Comparison of ENCODE assay signal across 22 mouse cellular contexts in genomic region chr16:72976849-72977576, GRCm38 (mm10).
A peak's percentile ranks its signal among the peaks of the same experiment; 100 is the strongest.
DNase-seq lines count a peak whose midpoint lies in the region; ATAC-seq and TF ChIP-seq lines count a peak whose summit lies in the region.
"Had no signal": no experiment of that assay in that cellular context is flagged by ENCODE, and none has a peak within 500 bp of the region (broad histone marks: within the 10 kb centered on the region; RNA-seq: fewer than 3 reads in every experiment).

No protein-coding gene starts in this region.

- H3K4me1 ChIP-seq in forebrain, embryonic 12.5 days = peaks cover 6% of the 10 kb centered on the region; the same call in 1 of the 2 replicates
- 0 out of 2 replicates have a peak, but pooled peaks cover 2% of the 10 kb centered on the region for H3K4me1 ChIP-seq in forebrain, embryonic 16.5 days (replicated peaks; ENCODE audit: control insufficient read depth, insufficient read depth, low read length)
- H3K4me1 ChIP-seq in hindbrain, embryonic 13.5 days (replicated peaks) = peaks cover 12% of the 10 kb centered on the region
- H3K4me1 ChIP-seq in midbrain, embryonic 15.5 days = peaks cover 13% of the 10 kb centered on the region
- no peaks in the 10 kb centered on the region for H3K4me1 ChIP-seq in cerebellum, adult 2 months (ENCODE audit: control insufficient read depth, insufficient read depth, low read length)
- H3K4me1 ChIP-seq: megakaryocyte, embryonic 14.5 days had no signal

- no peaks in the 10 kb centered on the region for H3K9me3 ChIP-seq in forebrain, embryonic 12.5 days
- H3K9me3 ChIP-seq in forebrain, embryonic 16.5 days (ENCODE audit: control insufficient read depth, low read length) = no peaks in the 10 kb centered on the region
- H3K9me3 ChIP-seq in hindbrain, embryonic 13.5 days = no peaks in the 10 kb centered on the region
- no peaks in the 10 kb centered on the region for H3K9me3 ChIP-seq in midbrain, embryonic 15.5 days

- H3K27ac ChIP-seq in forebrain, embryonic 12.5 days = no peak overlapping the region
- no peak overlapping the region for H3K27ac ChIP-seq in forebrain, embryonic 16.5 days (ENCODE audit: low read length)
- H3K27ac ChIP-seq in hindbrain, embryonic 13.5 days = no peak overlapping the region
- H3K27ac ChIP-seq in midbrain, embryonic 15.5 days = no peak overlapping the region
- H3K27ac ChIP-seq in cerebellum, adult 2 months (ENCODE audit: insufficient read depth, low read length) = no peak overlapping the region
- H3K27ac ChIP-seq: stomach, postnatal 0 days had no signal

- no peak for TF ChIP-seq CTCF in cerebellum, adult 2 months (IDR thresholded peaks at IDR 0.05; ENCODE audit: borderline replicate concordance, insufficient read depth, low read depth, low read length)

- peak; percentile 42 for DNase-seq in embryo, embryonic 11 days
- no peak for DNase-seq in thymus, postnatal 10 days (ENCODE audit: low spot score in 2 of 2)
- DNase-seq in spleen, adult 12 weeks (ENCODE audit: low spot score) = no peak
- no peak for DNase-seq in cerebellum, adult 2 months
- DNase-seq: adrenal gland, postnatal 25 days; cerebellum, postnatal 25 days; gastrocnemius, postnatal 10 days; heart, postnatal 14 days; kidney, postnatal 4 days; left cerebral cortex, postnatal 4 days; right cerebral cortex, adult 18-20 months; thymus, postnatal 36 days had no signal

- H3K27me3 ChIP-seq in forebrain, embryonic 12.5 days = peaks cover 4% of the 10 kb centered on the region; the same call in 1 of the 2 replicates
- H3K27me3 ChIP-seq in forebrain, embryonic 16.5 days (replicated peaks; ENCODE audit: control insufficient read depth, insufficient read depth, low read length) = no peaks in the 10 kb centered on the region
- no peaks in the 10 kb centered on the region for H3K27me3 ChIP-seq in hindbrain, embryonic 13.5 days
- no peaks in the 10 kb centered on the region for H3K27me3 ChIP-seq in midbrain, embryonic 15.5 days (replicated peaks)
- H3K27me3 ChIP-seq in cerebellum, adult 2 months (ENCODE audit: control insufficient read depth, insufficient read depth, low read length) = no peaks in the 10 kb centered on the region
- H3K27me3 ChIP-seq: CH12.LX; megakaryocyte, embryonic 14.5 days had no signal

- 0 out of 2 replicates have a peak, but pooled peaks have one; percentile 28 for ATAC-seq in forebrain, embryonic 12.5 days (ENCODE audit: low FRiP score)
- ATAC-seq in forebrain, embryonic 16.5 days = no peak
- peak; percentile 74 for ATAC-seq in hindbrain, embryonic 13.5 days (ENCODE audit: low FRiP score)
- peak; percentile 20; the same call in 1 of the 2 replicates for ATAC-seq in midbrain, embryonic 15.5 days (replicated peaks)
- ATAC-seq: intestine, embryonic 16.5 days had no signal

- H3K36me3 ChIP-seq in forebrain, embryonic 12.5 days (replicated peaks) = 0 out of 2 replicates have a peak, but pooled peaks cover under 1% of the 10 kb centered on the region
- 0 out of 2 replicates have a peak, but pooled peaks cover 3% of the 10 kb centered on the region for H3K36me3 ChIP-seq in forebrain, embryonic 16.5 days (ENCODE audit: control insufficient read depth, insufficient read depth)
- H3K36me3 ChIP-seq in hindbrain, embryonic 13.5 days = peaks cover 5% of the 10 kb centered on the region
- H3K36me3 ChIP-seq in midbrain, embryonic 15.5 days (replicated peaks) = no peaks in the 10 kb centered on the region

- no peak for TF ChIP-seq POLR2A in cerebellum, adult 2 months (IDR thresholded peaks at IDR 0.05; ENCODE audit: borderline replicate concordance, insufficient read depth, low read length)

- no peak overlapping the region for H3K4me3 ChIP-seq in forebrain, embryonic 12.5 days (replicated peaks)
- H3K4me3 ChIP-seq in forebrain, embryonic 16.5 days (replicated peaks; ENCODE audit: low read length) = no peak overlapping the region
- H3K4me3 ChIP-seq in hindbrain, embryonic 13.5 days = no peak overlapping the region; the same call in 1 of the 2 replicates
- no peak overlapping the region for H3K4me3 ChIP-seq in midbrain, embryonic 15.5 days
- no peak overlapping the region for H3K4me3 ChIP-seq in cerebellum, adult 2 months (replicated peaks; ENCODE audit: insufficient read depth, low read depth, low read length)
- H3K4me3 ChIP-seq: erythroblast, embryonic 14.5 days; megakaryocyte, embryonic 14.5 days had no signal

- H3K9ac ChIP-seq in forebrain, embryonic 12.5 days = no peak overlapping the region
- no peak overlapping the region for H3K9ac ChIP-seq in forebrain, embryonic 16.5 days (replicated peaks; ENCODE audit: low read depth, low read length)
- H3K9ac ChIP-seq in hindbrain, embryonic 13.5 days = no peak overlapping the region
- H3K9ac ChIP-seq in midbrain, embryonic 15.5 days = no peak overlapping the region

- WGBS in forebrain, embryonic 12.5 days = 72% methylated on average over 19 of the region's 19 CpGs
- WGBS in forebrain, embryonic 16.5 days = 79% methylated on average over 19 of the region's 19 CpGs
- WGBS in hindbrain, embryonic 13.5 days = 38% methylated on average over 19 of the region's 19 CpGs
- 38% methylated on average over 19 of the region's 19 CpGs for WGBS in midbrain, embryonic 15.5 days
- 72% methylated on average over 19 of the region's 19 CpGs for WGBS in cerebellum, adult 2 months

- no peak overlapping the region for H3K4me2 ChIP-seq in forebrain, embryonic 12.5 days
- H3K4me2 ChIP-seq in forebrain, embryonic 16.5 days (ENCODE audit: low read length) = no peak overlapping the region
- peak overlapping the region; percentile 42 for H3K4me2 ChIP-seq in hindbrain, embryonic 13.5 days
- no peak overlapping the region for H3K4me2 ChIP-seq in midbrain, embryonic 15.5 days
- H3K4me2 ChIP-seq: liver, embryonic 11.5 days had no signal
